Mouse (Mus musculus) testis, adult 2 months (tissue): ENCODE measurements around the gene Fastk.

Experiments used
- CTCF ChIP-seq: fragments of 200-500 bp; IDR thresholded peaks from 2 replicates; pipeline ENCODE4 v1.5.1; 2012; ENCODE audit warnings: low read depth, mild to moderate bottlenecking, inconsistent platforms, low read length, moderate library complexity; ENCODE audit not compliant: control insufficient read depth, insufficient read depth, insufficient replicate concordance
- POLR2A ChIP-seq: fragments of 200-500 bp; IDR thresholded peaks from 2 replicates; pipeline ENCODE4 v1.6.1; 2012; ENCODE audit warnings: low read depth, mild to moderate bottlenecking, inconsistent platforms, low read length, moderate library complexity; ENCODE audit not compliant: control insufficient read depth

- TF ChIP-seq CTCF (no peak), POLR2A (no peak)
Measured at GRCm38 (mm10) chr5:24455613-24456012, 10.5 kb upstream of the Fastk start.
